Mouse (Mus musculus) MEL (cell line): ENCODE results near the gene Notch4. TPM values are rescaled to one million over a fixed set of nuclear protein-coding genes. Genes with fewer than 3 reads are reported as not detected.

Source experiments
- DNase-seq: peaks from one replicate; pipeline ENCODE4 v3.0.0; 2011; ENCODE audit warnings: low read depth, low spot score
- H3K27ac ChIP-seq: 2 replicates; pipeline ENCODE4 v1.5.1; 2012; ENCODE audit warnings: low read depth, mild to moderate bottlenecking, control low read depth, low read length, moderate library complexity; ENCODE audit not compliant: control insufficient read depth
- H3K27me3 ChIP-seq, 2 experiments: fragments of 150-350 bp in 1 of 2; sonication (generic) in 1 of 2; 2 replicates each; pipeline ENCODE4 v1.6.1; 2012; ENCODE audit warnings: low read length in 2 of 2, mild to moderate bottlenecking in 2 of 2, improper control_type of control experiment in 1 of 2, moderate library complexity in 1 of 2; ENCODE audit not compliant: insufficient read depth in 2 of 2, control insufficient read depth in 1 of 2
- H3K36me3 ChIP-seq, 2 experiments: 2 replicates each; pipeline ENCODE4 v1.6.1; 2012 to 2014; ENCODE audit warnings: low read length in 2 of 2, improper control_type of control experiment in 1 of 2, inconsistent platforms in 1 of 2, mild to moderate bottlenecking in 1 of 2; ENCODE audit not compliant: insufficient read depth in 2 of 2, control insufficient read depth in 1 of 2
- H3K4me1 ChIP-seq, 2 experiments: fragments of 150-350 bp in 1 of 2; sonication (generic) in 1 of 2; 2 replicates each; pipeline ENCODE4 v1.6.1; 2012; ENCODE audit warnings: low read length in 2 of 2, improper control_type of control experiment in 1 of 2, mild to moderate bottlenecking in 1 of 2; ENCODE audit not compliant: insufficient read depth in 2 of 2, control insufficient read depth in 1 of 2
- H3K4me3 ChIP-seq, 2 experiments: fragments of 150-350 bp in 1 of 2; sonication (generic) in 1 of 2; 2 replicates each; pipeline ENCODE4 v1.5.1; 2012; ENCODE audit warnings: low read depth in 2 of 2, low read length in 2 of 2, mild to moderate bottlenecking in 2 of 2, moderate library complexity in 2 of 2, control low read depth in 1 of 2, improper control_type of control experiment in 1 of 2; ENCODE audit not compliant: control insufficient read depth in 1 of 2, insufficient read depth in 1 of 2
- H3K79me2 ChIP-seq: 2 replicates; pipeline ENCODE4 v1.6.1; 2012; ENCODE audit warnings: mild to moderate bottlenecking, low read length, moderate library complexity; ENCODE audit not compliant: control insufficient read depth, poor library complexity, insufficient read depth
- H3K9ac ChIP-seq: 2 replicates; pipeline ENCODE4 v1.6.1; 2012; ENCODE audit warnings: low read depth, mild to moderate bottlenecking, control low read depth, low read length, moderate library complexity; ENCODE audit not compliant: control insufficient read depth, poor library complexity, severe bottlenecking
- H3K9me3 ChIP-seq: fragments of 150-350 bp; sonication (generic); replicated peaks from 2 replicates; pipeline ENCODE4 v1.6.1; 2012; ENCODE audit warnings: mild to moderate bottlenecking, low read length, improper control_type of control experiment, moderate library complexity; ENCODE audit not compliant: insufficient read depth
- BHLHE40 ChIP-seq: IDR thresholded peaks from 2 replicates; pipeline ENCODE4 v1.6.1; 2012; ENCODE audit warnings: low read depth, mild to moderate bottlenecking, inconsistent platforms, low read length, improper control_type of control experiment, borderline replicate concordance
- CHD1 ChIP-seq: IDR thresholded peaks from 2 replicates; pipeline ENCODE4 v1.6.1; 2012; ENCODE audit warnings: low read depth, mild to moderate bottlenecking, inconsistent platforms, low read length, improper control_type of control experiment
- KAT2A ChIP-seq: conservative IDR thresholded peaks from 2 replicates; pipeline ENCODE4 v1.6.1; 2012; ENCODE audit warnings: low read depth, low read length, improper control_type of control experiment, inconsistent platforms
- MAFK ChIP-seq: IDR thresholded peaks from 2 replicates; pipeline ENCODE4 v1.6.1; 2011; ENCODE audit warnings: low read depth, mild to moderate bottlenecking, low read length, improper control_type of control experiment, borderline replicate concordance
- MXI1 ChIP-seq: IDR thresholded peaks from 2 replicates; pipeline ENCODE4 v1.6.1; 2011; ENCODE audit warnings: mild to moderate bottlenecking, low read depth, low read length, improper control_type of control experiment
- MYC ChIP-seq: IDR thresholded peaks from 2 replicates; pipeline ENCODE4 v1.6.1; 2011; ENCODE audit warnings: low read depth, mild to moderate bottlenecking, low read length, improper control_type of control experiment, moderate library complexity
- NRF1 ChIP-seq: IDR thresholded peaks from 2 replicates; pipeline ENCODE4 v1.6.1; 2014; ENCODE audit warnings: low read depth, mild to moderate bottlenecking, inconsistent platforms, low read length, improper control_type of control experiment, moderate library complexity; ENCODE audit not compliant: poor library complexity, insufficient read depth, severe bottlenecking
- POLR2A ChIP-seq, 2 experiments: IDR thresholded peaks; 2 replicates each; pipeline ENCODE4 v1.6.1; 2011 to 2012; ENCODE audit warnings: low read length in 2 of 2, mild to moderate bottlenecking in 2 of 2, control low read depth in 1 of 2, improper control_type of control experiment in 1 of 2, low read depth in 1 of 2, moderate library complexity in 1 of 2; ENCODE audit not compliant: control insufficient read depth in 1 of 2, insufficient read depth in 1 of 2, poor library complexity in 1 of 2
- SIN3A ChIP-seq: IDR thresholded peaks from 2 replicates; pipeline ENCODE4 v1.6.1; 2012; ENCODE audit warnings: low read length, improper control_type of control experiment, inconsistent platforms
- TBP ChIP-seq: IDR thresholded peaks from 2 replicates; pipeline ENCODE4 v1.8.0; 2011; ENCODE audit warnings: low read depth, low read length, improper control_type of control experiment
- UBTF ChIP-seq: IDR thresholded peaks from 2 replicates; pipeline ENCODE4 v1.6.1; 2012; ENCODE audit warnings: low read depth, mild to moderate bottlenecking, inconsistent platforms, low read length, improper control_type of control experiment, moderate library complexity, borderline replicate concordance; ENCODE audit not compliant: insufficient read depth
- USF2 ChIP-seq, 2 experiments: IDR thresholded peaks; 2 replicates each; pipeline ENCODE4 v1.6.1; 2011 to 2012; ENCODE audit warnings: improper control_type of control experiment in 2 of 2, low read length in 2 of 2, borderline replicate concordance in 1 of 2, inconsistent platforms in 1 of 2, low read depth in 1 of 2, mild to moderate bottlenecking in 1 of 2; ENCODE audit not compliant: insufficient read depth in 1 of 2
- ZNF384 ChIP-seq: IDR thresholded peaks from 2 replicates; pipeline ENCODE4 v1.6.1; 2012; ENCODE audit warnings: low read depth, mild to moderate bottlenecking, inconsistent platforms, low read length, improper control_type of control experiment
- polyA plus RNA-seq, 2 experiments: library from polyadenylated mRNA; stranded (reverse) in 1 of 2; unstranded in 1 of 2; fragments of >175 nt in 1 of 2; fragments of >200 nt in 1 of 2; gene quantifications; 2 replicates each; pipeline versions ENCODE4 v1.2.1 to v1.2.4; 2012; ENCODE audit warnings: low replicate concordance in 2 of 2, low read depth in 1 of 2; ENCODE audit not compliant: insufficient read length in 2 of 2, insufficient read depth in 1 of 2, missing spikeins in 1 of 2
- total RNA-seq: library from RNA; depleted of rRNA; stranded (reverse); fragments of 300-350 nt; gene quantifications from 2 replicates; pipeline ENCODE4 v1.2.3, GENCODE M21; 2012

Gene Notch4
- total and polyA plus RNA-seq, 3 experiments, result 0.15 to 21.9 (median 0.33) TPM

GRCm38 (mm10) chr17:34556406-34556805 is 7.7 kb upstream of the Notch4 start:
- H3K27me3 ChIP-seq, result no peaks in the 10 kb centered on the region; a peak in 2 of 4 replicates
- TF ChIP-seq SIN3A (no peak), UBTF (no peak), BHLHE40 (no peak)
- no peak overlapping the region for H3K4me3 ChIP-seq
- peaks cover 0 to 8% of the 10 kb centered on the region in 2 experiments; a peak in 2 of 4 replicates for H3K36me3 ChIP-seq
- no peaks in the 10 kb centered on the region for H3K79me2 ChIP-seq
- H3K27ac ChIP-seq, result no peak overlapping the region
- H3K4me1 ChIP-seq, result peaks cover 5 to 13% of the 10 kb centered on the region in 2 experiments
- DNase-seq, result no peak
- H3K9ac ChIP-seq, result no peak overlapping the region
- no peaks in the 10 kb centered on the region for H3K9me3 ChIP-seq

GRCm38 (mm10) chr17:34557411-34557810 is 6.7 kb upstream of the Notch4 start:
- Histone ChIP-seq H3K27ac (no peak overlapping the region), H3K9ac (no peak overlapping the region), H3K9me3 (no peaks in the 10 kb centered on the region), H3K4me3 (no peak overlapping the region), H3K36me3 (peaks cover 0 to 10% of the 10 kb centered on the region in 2 experiments; a peak in 2 of 4 replicates), H3K4me1 (peaks cover 7 to 18% of the 10 kb centered on the region in 2 experiments), H3K79me2 (no peaks in the 10 kb centered on the region), H3K27me3 (no peaks in the 10 kb centered on the region; a peak in 1 of 4 replicates)
- DNase-seq, result no peak
- TF ChIP-seq CHD1, result no peak
- no peak for TF ChIP-seq MYC
- no peak for TF ChIP-seq SIN3A
- TF ChIP-seq USF2 (IDR thresholded peaks at IDR 0.05; ENCODE audit: borderline replicate concordance in 1 of 2, insufficient read depth in 1 of 2, low read depth in 1 of 2, low read length in 2 of 2), result no peak
- no peak for TF ChIP-seq KAT2A
- TF ChIP-seq MXI1, result no peak
- no peak for TF ChIP-seq TBP
- TF ChIP-seq POLR2A (IDR thresholded peaks at IDR 0.05; ENCODE audit: control insufficient read depth in 1 of 2, insufficient read depth in 1 of 2, low read depth in 1 of 2, low read length in 2 of 2, poor library complexity in 1 of 2), result no peak
- no peak for TF ChIP-seq NRF1
- no peak for TF ChIP-seq MAFK

GRCm38 (mm10) chr17:34559116-34559515 is 5.0 kb upstream of the Notch4 start:
- no peak overlapping the region for H3K9ac ChIP-seq
- H3K4me3 ChIP-seq, result no peak overlapping the region
- peaks cover 0 to 10% of the 10 kb centered on the region in 2 experiments; a peak in 2 of 4 replicates for H3K36me3 ChIP-seq
- no peaks in the 10 kb centered on the region for H3K27me3 ChIP-seq
- H3K9me3 ChIP-seq, result no peaks in the 10 kb centered on the region
- no peak for DNase-seq
- H3K4me1 ChIP-seq, result peaks cover 7 to 18% of the 10 kb centered on the region in 2 experiments
- no peak overlapping the region for H3K27ac ChIP-seq
- no peaks in the 10 kb centered on the region for H3K79me2 ChIP-seq
- TF ChIP-seq BHLHE40 (no peak), ZNF384 (no peak)
